Mouse (Mus musculus): ENCODE results near the gene Nufip1. TPM values are rescaled to one million over a fixed set of nuclear protein-coding genes. Genes with fewer than 3 reads are reported as not detected.

The Nufip1 gene
- polyA plus RNA-seq, 1 experiment from 2014 or later = 8.1 TPM

DNA sequence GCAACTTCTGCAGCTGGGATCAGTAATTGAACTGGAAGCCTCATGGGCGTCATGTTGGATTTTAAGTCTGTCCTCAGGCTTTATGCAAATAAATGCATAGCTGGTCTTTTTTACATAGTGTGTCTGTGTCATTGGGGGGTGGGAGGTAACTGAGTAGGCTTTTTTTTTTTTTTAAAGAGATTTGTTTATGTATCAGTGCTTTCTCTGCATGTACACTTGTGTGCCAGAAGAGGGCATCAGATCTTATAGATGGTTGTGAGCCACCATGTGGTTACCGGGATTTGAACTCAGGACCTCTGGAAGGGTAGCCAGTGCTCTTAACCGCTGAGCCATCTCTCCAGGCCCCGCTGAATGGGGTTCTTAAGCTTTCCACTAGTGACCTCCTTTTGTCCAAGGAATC lies 24.3 kb downstream of the Nufip1 start:
- no peak overlapping the region for H3K4me3 ChIP-seq (ENCODE audit: control insufficient read depth in 1 of 2, insufficient read depth in 1 of 2, low read depth in 1 of 2, low read length in 2 of 2)
- H3K36me3 ChIP-seq (ENCODE audit: control insufficient read depth, insufficient read depth, low read length) = peaks cover 67% of the 10 kb centered on the region
- H3K4me1 ChIP-seq (ENCODE audit: control insufficient read depth in 2 of 2, insufficient read depth in 2 of 2, low read length in 2 of 2) = no peaks in the 10 kb centered on the region
- H3K9me3 ChIP-seq (ENCODE audit: control insufficient read depth, low read length) = no peaks in the 10 kb centered on the region
- no peak overlapping the region for H3K27ac ChIP-seq (replicated peaks in 1 of 2; ENCODE audit: control insufficient read depth in 1 of 2, insufficient read depth in 1 of 2, low read depth in 2 of 2, low read length in 2 of 2)
- no peak for ATAC-seq (ENCODE audit: insufficient number of reproducible peaks, insufficient read depth, low FRiP score, low read depth)
- no peak overlapping the region for H3K9ac ChIP-seq (ENCODE audit: low read length)
- H3K27me3 ChIP-seq (ENCODE audit: control insufficient read depth, insufficient read depth, low read length) = no peaks in the 10 kb centered on the region
- 91% methylated on average over 4 of the region's 4 CpGs for WGBS
- no peak overlapping the region for H3K4me2 ChIP-seq (ENCODE audit: low read length)

DNA sequence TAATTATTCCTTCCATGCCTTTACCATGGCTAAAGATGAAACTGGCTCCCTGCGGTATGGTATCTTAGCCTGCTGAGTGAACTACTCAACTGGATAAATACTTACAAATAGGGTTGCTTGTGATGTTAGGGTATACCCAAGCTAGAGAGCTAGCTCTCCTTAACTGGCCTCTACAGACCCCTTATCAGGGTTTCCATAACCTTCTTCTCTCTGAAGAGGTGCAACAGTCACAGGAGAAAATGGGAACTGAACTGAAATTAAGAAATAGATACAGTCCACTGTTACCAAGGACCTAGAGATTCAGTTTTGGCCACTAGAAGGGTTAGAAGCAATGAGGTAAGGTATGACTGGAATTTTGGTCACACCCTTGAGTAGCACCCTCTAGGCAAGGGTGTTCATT lies 34.6 kb downstream of the Nufip1 start:
- Histone ChIP-seq H3K4me3 (ENCODE audit: control insufficient read depth in 1 of 2, insufficient read depth in 1 of 2, low read depth in 1 of 2, low read length in 2 of 2) (no peak overlapping the region), H3K27me3 (ENCODE audit: control insufficient read depth, insufficient read depth, low read length) (no peaks in the 10 kb centered on the region), H3K36me3 (ENCODE audit: control insufficient read depth, insufficient read depth, low read length) (no peaks in the 10 kb centered on the region), H3K4me2 (ENCODE audit: low read length) (no peak overlapping the region), H3K9me3 (ENCODE audit: control insufficient read depth, low read length) (no peaks in the 10 kb centered on the region), H3K27ac (replicated peaks in 1 of 2; ENCODE audit: control insufficient read depth in 1 of 2, insufficient read depth in 1 of 2, low read depth in 2 of 2, low read length in 2 of 2) (no peak overlapping the region), H3K4me1 (ENCODE audit: control insufficient read depth in 2 of 2, insufficient read depth in 2 of 2, low read length in 2 of 2) (peaks cover 5 to 16% of the 10 kb centered on the region in 2 experiments), H3K9ac (ENCODE audit: low read length) (no peak overlapping the region)
- ATAC-seq (ENCODE audit: insufficient number of reproducible peaks, insufficient read depth, low FRiP score, low read depth) = no peak
- WGBS = 58% methylated on average over 1 of the region's 1 CpGs

DNA sequence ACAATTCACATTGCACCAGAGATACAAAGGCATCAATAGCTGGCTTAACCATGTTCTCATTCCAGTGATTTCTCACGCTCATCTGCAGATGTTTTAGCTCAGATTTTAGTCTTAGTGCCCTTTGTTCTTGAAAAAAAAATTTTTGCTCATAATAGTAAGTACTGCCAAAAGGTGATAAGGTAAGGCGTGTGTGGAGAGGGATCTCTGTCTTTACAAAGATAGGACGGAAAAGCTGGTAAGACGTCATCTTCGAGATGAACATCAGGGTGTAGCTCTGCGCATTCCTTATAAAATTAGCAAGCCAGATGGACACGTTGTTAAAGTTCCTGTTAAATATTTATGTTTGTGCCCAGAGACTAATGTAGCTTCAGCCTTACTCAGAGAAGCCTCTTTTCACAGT lies 35.2 kb downstream of the Nufip1 start:
- Histone ChIP-seq H3K27me3 (ENCODE audit: control insufficient read depth, insufficient read depth, low read length) (no peaks in the 10 kb centered on the region), H3K36me3 (ENCODE audit: control insufficient read depth, insufficient read depth, low read length) (no peaks in the 10 kb centered on the region), H3K27ac (replicated peaks in 1 of 2; ENCODE audit: control insufficient read depth in 1 of 2, insufficient read depth in 1 of 2, low read depth in 2 of 2, low read length in 2 of 2) (no peak overlapping the region), H3K4me3 (ENCODE audit: control insufficient read depth in 1 of 2, insufficient read depth in 1 of 2, low read depth in 1 of 2, low read length in 2 of 2) (no peak overlapping the region), H3K4me1 (ENCODE audit: control insufficient read depth in 2 of 2, insufficient read depth in 2 of 2, low read length in 2 of 2) (peaks cover 8 to 21% of the 10 kb centered on the region in 2 experiments), H3K9me3 (ENCODE audit: control insufficient read depth, low read length) (no peaks in the 10 kb centered on the region), H3K9ac (ENCODE audit: low read length) (no peak overlapping the region), H3K4me2 (ENCODE audit: low read length) (no peak overlapping the region)
- 30% methylated on average over 7 of the region's 7 CpGs for WGBS
- ATAC-seq (ENCODE audit: insufficient number of reproducible peaks, insufficient read depth, low FRiP score, low read depth) = no peak

DNA sequence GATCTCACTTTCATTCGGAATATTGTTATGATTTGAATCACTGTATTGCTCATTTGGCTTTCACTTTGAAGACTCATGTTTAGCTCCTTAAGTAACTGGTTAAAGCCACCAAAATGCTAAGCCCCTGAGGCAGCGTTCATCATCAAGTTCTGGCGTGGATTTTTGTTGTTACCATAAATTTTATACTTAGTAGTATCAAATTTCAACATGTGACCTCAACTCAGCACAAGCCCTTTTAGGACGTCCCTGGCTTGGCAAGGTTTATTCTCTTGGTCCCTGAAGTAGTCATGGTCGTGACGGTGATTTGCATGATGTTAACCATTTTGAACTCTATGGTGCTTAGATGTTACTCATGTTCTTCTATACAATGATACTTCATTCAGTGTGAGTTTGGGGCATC lies 36.4 kb downstream of the Nufip1 start:
- Histone ChIP-seq H3K36me3 (ENCODE audit: control insufficient read depth, insufficient read depth, low read length) (no peaks in the 10 kb centered on the region), H3K4me2 (ENCODE audit: low read length) (no peak overlapping the region), H3K9me3 (ENCODE audit: control insufficient read depth, low read length) (no peaks in the 10 kb centered on the region), H3K27me3 (ENCODE audit: control insufficient read depth, insufficient read depth, low read length) (no peaks in the 10 kb centered on the region), H3K9ac (ENCODE audit: low read length) (no peak overlapping the region), H3K27ac (replicated peaks in 1 of 2; ENCODE audit: control insufficient read depth in 1 of 2, insufficient read depth in 1 of 2, low read depth in 2 of 2, low read length in 2 of 2) (no peak overlapping the region), H3K4me3 (ENCODE audit: control insufficient read depth in 1 of 2, insufficient read depth in 1 of 2, low read depth in 1 of 2, low read length in 2 of 2) (no peak overlapping the region), H3K4me1 (ENCODE audit: control insufficient read depth in 2 of 2, insufficient read depth in 2 of 2, low read length in 2 of 2) (peaks cover 8 to 26% of the 10 kb centered on the region in 2 experiments)
- 80% methylated on average over 6 of the region's 6 CpGs for WGBS
- ATAC-seq (ENCODE audit: insufficient number of reproducible peaks, insufficient read depth, low FRiP score, low read depth) = no peak

DNA sequence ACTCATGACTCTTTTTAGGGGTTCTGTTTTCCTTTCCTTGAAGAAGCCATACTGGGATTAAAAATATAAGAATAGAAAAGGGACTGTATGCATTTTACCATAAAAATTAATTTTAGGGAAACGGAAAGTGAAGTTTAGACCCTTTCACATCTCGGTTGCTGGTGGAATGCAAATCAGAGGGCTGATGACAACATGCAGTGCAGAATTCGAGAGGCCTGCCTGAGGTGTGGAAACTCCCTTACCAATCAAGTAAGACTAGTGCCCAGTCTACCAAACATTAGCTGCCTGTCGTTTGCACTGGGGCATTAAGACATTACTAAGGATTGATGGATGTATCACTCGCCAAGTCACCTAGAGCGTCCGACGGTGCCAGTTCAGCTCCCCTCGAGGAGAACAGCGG lies 37.6 kb downstream of the Nufip1 start:
- no peak overlapping the region for H3K4me2 ChIP-seq (ENCODE audit: low read length)
- no peak for ATAC-seq (ENCODE audit: insufficient number of reproducible peaks, insufficient read depth, low FRiP score, low read depth)
- no peak overlapping the region for H3K9ac ChIP-seq (ENCODE audit: low read length)
- no peak overlapping the region for H3K27ac ChIP-seq (replicated peaks in 1 of 2; ENCODE audit: control insufficient read depth in 1 of 2, insufficient read depth in 1 of 2, low read depth in 2 of 2, low read length in 2 of 2)
- WGBS = 73% methylated on average over 10 of the region's 10 CpGs
- H3K36me3 ChIP-seq (ENCODE audit: control insufficient read depth, insufficient read depth, low read length) = no peaks in the 10 kb centered on the region
- H3K4me1 ChIP-seq (ENCODE audit: control insufficient read depth in 2 of 2, insufficient read depth in 2 of 2, low read length in 2 of 2) = peaks cover 9 to 29% of the 10 kb centered on the region in 2 experiments
- no peak overlapping the region for H3K4me3 ChIP-seq (ENCODE audit: control insufficient read depth in 1 of 2, insufficient read depth in 1 of 2, low read depth in 1 of 2, low read length in 2 of 2)
- H3K9me3 ChIP-seq (ENCODE audit: control insufficient read depth, low read length) = no peaks in the 10 kb centered on the region
- H3K27me3 ChIP-seq (ENCODE audit: control insufficient read depth, insufficient read depth, low read length) = no peaks in the 10 kb centered on the region

DNA sequence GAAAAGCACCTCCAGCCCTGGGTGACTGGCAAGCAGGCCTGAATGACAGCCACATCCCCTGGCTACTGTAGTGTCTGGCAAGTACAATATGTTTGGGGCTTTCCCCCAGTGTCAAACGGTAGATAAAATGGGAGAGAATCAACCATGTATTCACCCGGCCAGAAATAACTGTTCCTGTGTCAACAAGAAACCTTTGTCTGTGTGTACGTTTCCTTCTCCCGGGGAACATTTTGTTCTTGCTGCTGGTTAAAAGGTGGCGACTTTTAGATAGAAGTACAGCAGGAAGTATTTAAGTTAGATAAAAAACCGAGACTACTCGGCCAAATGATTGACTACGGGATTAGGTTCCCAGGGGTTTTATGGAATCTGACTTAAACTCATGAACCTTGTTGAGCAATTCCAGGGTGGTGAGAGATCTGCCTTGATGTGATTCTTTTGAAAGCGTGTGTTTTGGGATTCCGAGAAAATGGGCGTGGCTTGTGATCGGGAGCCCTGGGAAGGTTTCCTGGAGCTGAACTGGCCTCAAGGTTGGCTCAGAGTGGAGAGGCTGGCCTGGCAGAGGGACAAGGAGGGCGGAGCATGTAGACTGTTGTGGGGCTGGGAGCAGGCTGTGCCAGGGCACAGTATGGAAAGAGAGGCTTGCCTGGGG lies 39.0 kb downstream of the Nufip1 start:
- Histone ChIP-seq H3K4me3 (ENCODE audit: control insufficient read depth in 1 of 2, insufficient read depth in 1 of 2, low read depth in 1 of 2, low read length in 2 of 2) (peak overlapping the region; percentile 35 to 48), H3K9me3 (ENCODE audit: control insufficient read depth, low read length) (no peaks in the 10 kb centered on the region), H3K27ac (replicated peaks in 1 of 2; ENCODE audit: control insufficient read depth in 1 of 2, insufficient read depth in 1 of 2, low read depth in 2 of 2, low read length in 2 of 2) (peak overlapping the region; percentile 30 to 52), H3K9ac (ENCODE audit: low read length) (peak overlapping the region; percentile 59), H3K27me3 (ENCODE audit: control insufficient read depth, insufficient read depth, low read length) (no peaks in the 10 kb centered on the region), H3K4me1 (ENCODE audit: control insufficient read depth in 2 of 2, insufficient read depth in 2 of 2, low read length in 2 of 2) (peaks cover 10 to 34% of the 10 kb centered on the region in 2 experiments), H3K36me3 (ENCODE audit: control insufficient read depth, insufficient read depth, low read length) (no peaks in the 10 kb centered on the region), H3K4me2 (ENCODE audit: low read length) (peak overlapping the region; percentile 54)
- WGBS = 7% methylated on average over 13 of the region's 13 CpGs
- peak; percentile 78 for ATAC-seq (ENCODE audit: insufficient number of reproducible peaks, insufficient read depth, low FRiP score, low read depth)

DNA sequence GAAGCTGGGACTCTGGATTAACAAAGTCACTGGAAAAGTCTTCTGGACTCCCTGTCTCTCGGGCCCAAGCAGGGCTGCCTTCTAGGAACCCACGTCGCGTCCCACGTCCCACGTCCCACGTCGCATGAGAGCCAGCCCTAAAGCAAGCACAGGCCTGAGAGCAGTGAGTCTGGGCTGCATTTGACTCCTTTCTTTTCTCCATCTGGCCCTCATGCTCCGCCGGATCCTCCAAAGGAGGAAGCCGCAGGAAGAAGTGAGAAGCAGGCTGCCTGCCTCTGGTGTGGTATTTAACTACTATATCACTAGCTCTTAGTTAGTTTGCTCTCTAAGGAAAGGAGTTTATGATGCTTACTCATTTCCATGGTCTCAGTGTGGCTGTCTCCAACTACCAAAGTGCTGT lies 39.8 kb downstream of the Nufip1 start:
- no peak for ATAC-seq (ENCODE audit: insufficient number of reproducible peaks, insufficient read depth, low FRiP score, low read depth)
- Histone ChIP-seq H3K9ac (ENCODE audit: low read length) (no peak overlapping the region), H3K9me3 (ENCODE audit: control insufficient read depth, low read length) (no peaks in the 10 kb centered on the region), H3K4me2 (ENCODE audit: low read length) (peak overlapping the region; percentile 54; the same call in 1 of the 2 replicates), H3K27me3 (ENCODE audit: control insufficient read depth, insufficient read depth, low read length) (no peaks in the 10 kb centered on the region), H3K4me3 (ENCODE audit: control insufficient read depth in 1 of 2, insufficient read depth in 1 of 2, low read depth in 1 of 2, low read length in 2 of 2) (peak overlapping the region in 1 of 2 experiments; percentile 35; a peak in 1 of 4 replicates), H3K27ac (replicated peaks in 1 of 2; ENCODE audit: control insufficient read depth in 1 of 2, insufficient read depth in 1 of 2, low read depth in 2 of 2, low read length in 2 of 2) (peak overlapping the region in 1 of 2 experiments; percentile 30; a peak in 2 of 4 replicates), H3K36me3 (ENCODE audit: control insufficient read depth, insufficient read depth, low read length) (no peaks in the 10 kb centered on the region), H3K4me1 (ENCODE audit: control insufficient read depth in 2 of 2, insufficient read depth in 2 of 2, low read length in 2 of 2) (peaks cover 10 to 32% of the 10 kb centered on the region in 2 experiments)
- 73% methylated on average over 11 of the region's 11 CpGs for WGBS

DNA sequence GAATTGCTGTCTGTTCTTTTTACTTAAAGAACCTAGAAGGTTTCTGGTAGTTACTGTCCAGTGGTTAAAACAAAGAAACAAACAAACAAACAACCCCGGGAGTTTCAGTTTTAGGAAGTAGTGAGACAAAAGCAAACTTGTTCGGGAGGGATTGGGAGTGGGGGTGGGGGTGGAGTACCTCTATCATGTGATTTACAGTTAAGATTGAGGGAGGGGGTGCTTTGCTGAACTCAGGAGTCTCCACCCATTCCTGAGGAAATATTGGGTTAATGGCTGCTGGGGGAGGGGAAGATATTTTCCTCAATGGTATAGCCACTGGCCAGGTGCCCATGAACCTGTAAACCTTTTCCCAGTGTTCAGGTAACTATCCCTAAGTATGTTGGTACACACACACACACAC lies 40.3 kb downstream of the Nufip1 start:
- WGBS = 59% methylated on average over 2 of the region's 2 CpGs
- H3K4me3 ChIP-seq (ENCODE audit: control insufficient read depth in 1 of 2, insufficient read depth in 1 of 2, low read depth in 1 of 2, low read length in 2 of 2) = no peak overlapping the region
- peaks cover 10 to 27% of the 10 kb centered on the region in 2 experiments; a peak in 3 of 4 replicates for H3K4me1 ChIP-seq (ENCODE audit: control insufficient read depth in 2 of 2, insufficient read depth in 2 of 2, low read length in 2 of 2)
- no peak for ATAC-seq (ENCODE audit: insufficient number of reproducible peaks, insufficient read depth, low FRiP score, low read depth)
- no peaks in the 10 kb centered on the region for H3K36me3 ChIP-seq (ENCODE audit: control insufficient read depth, insufficient read depth, low read length)
- H3K27ac ChIP-seq (replicated peaks in 1 of 2; ENCODE audit: control insufficient read depth in 1 of 2, insufficient read depth in 1 of 2, low read depth in 2 of 2, low read length in 2 of 2) = no peak overlapping the region
- no peak overlapping the region for H3K9ac ChIP-seq (ENCODE audit: low read length)
- H3K27me3 ChIP-seq (ENCODE audit: control insufficient read depth, insufficient read depth, low read length) = no peaks in the 10 kb centered on the region
- no peak overlapping the region for H3K4me2 ChIP-seq (ENCODE audit: low read length)
- no peaks in the 10 kb centered on the region for H3K9me3 ChIP-seq (ENCODE audit: control insufficient read depth, low read length)

Measured in heart, embryonic 14.5 days (tissue).